Mouse (Mus musculus) Patski (cell line): Measurements from ENCODE around the gene Wbp2. TPM values are rescaled to one million over a fixed set of nuclear protein-coding genes. Genes with fewer than 3 reads are reported as not detected.

ENCODE experiments used
- ATAC-seq: fragments of 100-300 bp; one replicate; pipeline ENCODE4 v1.8.0; 2021
- CTCF ChIA-PET: fragments of 350-600 bp; sonication (Branson Sonifier 250); formaldehyde crosslinking; loops from one replicate; lab custom pipeline; 2022; ENCODE audit warnings: inconsistent platforms; lab: Charles Lee
- POLR2A ChIA-PET: fragments of 350-600 bp; sonication (Branson Sonifier 250); formaldehyde crosslinking; loops from one replicate; lab custom pipeline; 2022; ENCODE audit warnings: antibody characterized with exemption, inconsistent platforms; lab: Charles Lee
- DNase-seq: peaks from one replicate; pipeline ENCODE4 v3.0.0-alpha.2; 2011; ENCODE audit warnings: low read depth, low spot score
- H3K27me3 ChIP-seq: fragments of 371-371 bp; one replicate; pipeline ENCODE4 v1.5.1; 2021
- CTCF ChIP-seq: fragments of 100-300 bp; IDR thresholded peaks from one replicate; pipeline ENCODE4 v1.5.1; 2021
- in situ Hi-C: fragments of 300-500 bp; cut with MboI; formaldehyde crosslinking; loops from 3 replicates; pipeline ENCODE4 v1.11.1; 2018; ENCODE audit warnings: low pct_unique_long_range_greater_than_20kb, mixed read lengths
- polyA plus RNA-seq: library from polyadenylated mRNA; unstranded; gene quantifications from one replicate; pipeline ENCODE4 v1.2.3, GENCODE M21; 2021

Wbp2 gene
- 255 TPM for polyA plus RNA-seq

- CTCF ChIA-PET: interaction anchor here (0.6 to 1.5 kb wide), 3 partner anchors 12 to 44 kb away, joined by 3 read pairs; no protein-coding TSS in a partner anchor
- ATAC-seq (peak; percentile 80), DNase-seq (peak; percentile 96)
- no peaks in the 10 kb centered on the region for H3K27me3 ChIP-seq
- POLR2A ChIA-PET: interaction anchor here (0.6 to 1.0 kb wide), 3 partner anchors 9 to 43 kb away, joined by 3 read pairs; partner anchors contain the start of gene Unc13d
- TF ChIP-seq CTCF: no peak
- in situ Hi-C loops: loop anchor here (5.0 kb wide), 1 partner anchor 46 kb away; the partner anchor contains the start of gene Trim65
Observed at GRCm38 (mm10) chr11:116086258-116087193, at the start of gene Wbp2. Gene Wbp2, minus strand, starts transcription at chr11:116086995.

GRCm38 (mm10) chr11:116134171-116134570, 47.4 kb upstream of the Wbp2 start:
- CTCF ChIA-PET: interaction anchor here (1.4 kb wide), 1 partner anchor 31 kb away, joined by 3 read pairs; no protein-coding TSS in a partner anchor
- POLR2A ChIA-PET: no interaction called here
- TF ChIP-seq CTCF: no peak
- no peak for ATAC-seq
- in situ Hi-C loops: loop anchor here (5.0 kb wide), 1 partner anchor 47 kb away; the partner anchor contains the start of gene Wbp2
- H3K27me3 ChIP-seq: no peaks in the 10 kb centered on the region
- DNase-seq: no peak

GRCm38 (mm10) chr11:116133497-116133896, 46.7 kb upstream of the Wbp2 start:
- ChIA-PET POLR2A (no interaction called here), CTCF (no interaction called here)
- ATAC-seq: no peak
- no peak for TF ChIP-seq CTCF
- H3K27me3 ChIP-seq: no peaks in the 10 kb centered on the region
- DNase-seq: no peak
- in situ Hi-C loops: loop anchor here (5.0 kb wide), 1 partner anchor 46 kb away; the partner anchor contains the start of gene Wbp2

- TF ChIP-seq CTCF: no peak
- CTCF ChIA-PET: interaction anchor here (1.5 kb wide), 1 partner anchor 10 kb away, joined by 3 read pairs; no protein-coding TSS in a partner anchor
- in situ Hi-C loops: loop anchor here (5.0 kb wide), 1 partner anchor 45 kb away; the partner anchor contains the start of gene Wbp2
- H3K27me3 ChIP-seq: no peaks in the 10 kb centered on the region
- no peak for ATAC-seq
- DNase-seq: no peak
- POLR2A ChIA-PET: no interaction called here
Observed at GRCm38 (mm10) chr11:116132366-116133333, 45.9 kb upstream of the Wbp2 start.

GRCm38 (mm10) chr11:116131349-116132170, 44.8 kb upstream of the Wbp2 start:
- POLR2A ChIA-PET: interaction anchor here (0.7 to 2.3 kb wide), 5 partner anchors 14 to 69 kb away, joined by 3 to 5 read pairs (median 3); no protein-coding TSS in a partner anchor
- ATAC-seq: no peak
- H3K27me3 ChIP-seq: no peaks in the 10 kb centered on the region
- no peak for TF ChIP-seq CTCF
- no peak for DNase-seq
- CTCF ChIA-PET: interaction anchor here (0.8 to 1.6 kb wide), 6 partner anchors 9 to 189 kb away, joined by 3 to 4 read pairs (median 3); no protein-coding TSS in a partner anchor
- in situ Hi-C loops: loop anchor here (5.0 kb wide), 1 partner anchor 44 kb away; the partner anchor contains the start of gene Wbp2

GRCm38 (mm10) chr11:116130488-116131205, 43.9 kb upstream of the Wbp2 start, which contains the start of gene Trim65:
Gene Trim65, minus strand, starts transcription at chr11:116131128.
- ChIA-PET CTCF (interaction anchor here (0.8 to 1.9 kb wide), 8 partner anchors 18 to 188 kb away, joined by 3 to 7 read pairs (median 4); partner anchors contain the start of gene Wbp2), POLR2A (interaction anchor here (0.7 to 2.3 kb wide), 7 partner anchors 14 to 100 kb away, joined by 3 to 5 read pairs (median 3); no protein-coding TSS in a partner anchor)
- in situ Hi-C loops: loop anchor here (5.0 kb wide), 1 partner anchor 43 kb away; the partner anchor contains the start of gene Wbp2
- DNase-seq (no peak), ATAC-seq (peak; percentile 66)
- no peaks in the 10 kb centered on the region for H3K27me3 ChIP-seq
- no peak for TF ChIP-seq CTCF

- ChIA-PET POLR2A (interaction anchor here (0.7 to 2.3 kb wide), 8 partner anchors 13 to 99 kb away, joined by 3 to 5 read pairs (median 3); partner anchors contain the start of gene Wbp2), CTCF (interaction anchor here (0.9 to 1.9 kb wide), 10 partner anchors 10 to 105 kb away, joined by 3 to 7 read pairs (median 4); partner anchors contain the start of gene Wbp2)
- no peak for TF ChIP-seq CTCF
- no peak for DNase-seq
- no peaks in the 10 kb centered on the region for H3K27me3 ChIP-seq
- in situ Hi-C loops: loop anchor here (5.0 kb wide), 1 partner anchor 43 kb away; the partner anchor contains the start of gene Wbp2
- ATAC-seq: peak; percentile 3
Observed at GRCm38 (mm10) chr11:116129993-116130487, 43.2 kb upstream of the Wbp2 start.
